In the genomic region with DNA sequence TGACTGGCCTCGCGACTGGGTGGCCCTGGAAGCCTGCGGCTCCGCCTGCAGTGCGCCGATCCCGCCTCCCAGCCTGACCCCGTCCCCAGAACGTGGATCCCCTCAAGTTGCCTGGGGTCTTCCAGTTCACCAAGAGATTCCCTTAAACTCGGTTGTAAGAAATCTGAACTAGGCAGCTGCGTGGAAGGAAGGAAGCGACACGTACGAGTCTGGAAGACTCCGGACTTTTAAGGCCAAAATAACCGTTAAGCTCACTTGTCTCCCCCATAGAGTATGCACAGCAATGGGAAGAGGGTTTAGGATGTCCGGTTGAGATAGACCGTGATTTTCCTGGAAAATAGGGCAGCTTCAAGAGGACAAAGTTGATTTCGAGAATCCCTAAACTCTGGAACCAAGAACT, we compare ENCODE assay signal across 8 mouse cellular contexts. TPM values are rescaled to one million over a fixed set of nuclear protein-coding genes. Genes with fewer than 3 reads are reported as not detected.
DNase-seq lines count a peak whose midpoint lies in the region; ATAC-seq and TF ChIP-seq lines count a peak whose summit lies in the region.

No protein-coding gene starts in this region.

- intact Hi-C loops in heart, postnatal 25 days (cut with DNase I) = loop anchor here (10.0 kb wide), 1 partner anchor 463 kb away; the partner anchor contains the start of gene Brd2

- peak overlapping the region; percentile 97 for H3K4me2 ChIP-seq in heart, embryonic 12.5 days
- H3K4me2 ChIP-seq in CH12.LX (ENCODE audit: insufficient read depth, low read depth, poor library complexity, severe bottlenecking) = peak overlapping the region; percentile 89
- peak overlapping the region; percentile 87 for H3K4me2 ChIP-seq in forebrain, embryonic 14.5 days (ENCODE audit: low read length)
- peak overlapping the region; percentile 100 for H3K4me2 ChIP-seq in liver, embryonic 16.5 days (ENCODE audit: low read depth, low read length)

- no peaks in the 10 kb centered on the region for H3K9me3 ChIP-seq in heart, embryonic 12.5 days (replicated peaks)
- H3K9me3 ChIP-seq in CH12.LX (replicated peaks; ENCODE audit: low read length) = no peaks in the 10 kb centered on the region
- no peaks in the 10 kb centered on the region for H3K9me3 ChIP-seq in forebrain, embryonic 14.5 days (replicated peaks; ENCODE audit: control insufficient read depth, low read length)
- no peaks in the 10 kb centered on the region for H3K9me3 ChIP-seq in liver, embryonic 16.5 days (replicated peaks; ENCODE audit: control insufficient read depth, low read length)

- no peaks in the 10 kb centered on the region for H3K27me3 ChIP-seq in heart, embryonic 12.5 days (replicated peaks)
- peaks cover 2% of the 10 kb centered on the region for H3K27me3 ChIP-seq in CH12.LX (replicated peaks)
- H3K27me3 ChIP-seq in forebrain, embryonic 14.5 days (replicated peaks; ENCODE audit: control insufficient read depth, insufficient read depth, low read length) = no peaks in the 10 kb centered on the region
- H3K27me3 ChIP-seq in liver, embryonic 16.5 days (ENCODE audit: control insufficient read depth, insufficient read depth, low read depth, low read length) = no peaks in the 10 kb centered on the region

- TF ChIP-seq EP300 in CH12.LX (IDR thresholded peaks at IDR 0.05; ENCODE audit: low read length) = no peak

- no peak for ATAC-seq in heart, embryonic 12.5 days (ENCODE audit: insufficient number of reproducible peaks, low FRiP score)
- no peak for ATAC-seq in forebrain, embryonic 14.5 days
- ATAC-seq in liver, embryonic 16.5 days (ENCODE audit: low read depth) = no peak

- TF ChIP-seq RAD21 in CH12.LX (IDR thresholded peaks at IDR 0.05; ENCODE audit: low read depth, low read length) = no peak

- no peaks in the 10 kb centered on the region for H3K36me3 ChIP-seq in heart, embryonic 12.5 days
- no peaks in the 10 kb centered on the region for H3K36me3 ChIP-seq in CH12.LX (replicated peaks in 1 of 2; ENCODE audit: control insufficient read depth in 1 of 2, insufficient read depth in 1 of 2, low read length in 1 of 2)
- H3K36me3 ChIP-seq in forebrain, embryonic 14.5 days (ENCODE audit: control insufficient read depth, insufficient read depth, low read length) = no peaks in the 10 kb centered on the region
- H3K36me3 ChIP-seq in liver, embryonic 16.5 days (ENCODE audit: control insufficient read depth, insufficient read depth) = no peaks in the 10 kb centered on the region

- no peak for TF ChIP-seq CTCF in CH12.LX (conservative IDR thresholded peaks at IDR 0.05 in 1 of 2, IDR thresholded peaks at IDR 0.05 in 1 of 2; ENCODE audit: low read depth in 2 of 2, low read length in 2 of 2)

- peak overlapping the region; percentile 94 for H3K27ac ChIP-seq in heart, embryonic 12.5 days (ENCODE audit: poor library complexity, severe bottlenecking)
- H3K27ac ChIP-seq in CH12.LX (ENCODE audit: insufficient read depth, low read depth) = no peak overlapping the region
- H3K27ac ChIP-seq in forebrain, embryonic 14.5 days (ENCODE audit: low read depth, low read length) = peak overlapping the region; percentile 98
- H3K27ac ChIP-seq in liver, embryonic 16.5 days (ENCODE audit: low read length) = peak overlapping the region; percentile 72

- no peaks in the 10 kb centered on the region; the same call in 1 of the 2 replicates for H3K79me2 ChIP-seq in CH12.LX (replicated peaks; ENCODE audit: control insufficient read depth, extremely low read depth, insufficient read depth, poor library complexity, severe bottlenecking)

- in situ Hi-C loops in CH12.LX (cut with MboI; ENCODE audit: low pct_ligation_motif_present, low pct_unique_long_range_greater_than_20kb, low sequenced_read_pairs) = no loop called here

- peak overlapping the region; percentile 78 for H3K4me3 ChIP-seq in heart, embryonic 12.5 days
- peak overlapping the region; percentile 74 to 88 (median 82) for H3K4me3 ChIP-seq in CH12.LX (replicated peaks in 1 of 3; ENCODE audit: low read depth in 2 of 3, low read length in 2 of 3, poor library complexity in 1 of 3)
- peak overlapping the region; percentile 63 for H3K4me3 ChIP-seq in forebrain, embryonic 14.5 days (ENCODE audit: low read depth, low read length)
- peak overlapping the region; percentile 93 for H3K4me3 ChIP-seq in liver, embryonic 16.5 days (ENCODE audit: low read depth, low read length)

- no peak for DNase-seq in heart, postnatal 25 days (ENCODE audit: low spot score)
- no peak for DNase-seq in CH12.LX (ENCODE audit: extremely low read depth)
- no peak for DNase-seq in forebrain, embryonic 14.5 days (ENCODE audit: low spot score)
- no peak for DNase-seq in cerebellum, adult 9-10 months
- DNase-seq in adrenal gland, postnatal 14 days = no peak
- no peak for DNase-seq in gastrocnemius, postnatal 25 days

- no peak for TF ChIP-seq POLR2A in CH12.LX (IDR thresholded peaks at IDR 0.05; ENCODE audit: low read depth, low read length)

- H3K4me1 ChIP-seq in heart, embryonic 12.5 days (replicated peaks) = peaks cover 46% of the 10 kb centered on the region
- H3K4me1 ChIP-seq in CH12.LX (ENCODE audit: control insufficient read depth in 1 of 2, insufficient read depth in 2 of 2) = peaks cover 3 to 31% of the 10 kb centered on the region in 2 experiments; a peak in 2 of 4 replicates
- peaks cover 22% of the 10 kb centered on the region for H3K4me1 ChIP-seq in forebrain, embryonic 14.5 days (ENCODE audit: control insufficient read depth, insufficient read depth, low read length)
- H3K4me1 ChIP-seq in liver, embryonic 16.5 days (ENCODE audit: control insufficient read depth, low read depth, low read length) = peaks cover 53% of the 10 kb centered on the region

- dilution Hi-C loops in CH12.LX (cut with MboI; ENCODE audit: extremely low pct_ligation_motif_present, extremely low pct_unique_long_range_greater_than_20kb, low sequenced_read_pairs) = no loop called here

- H3K9ac ChIP-seq in heart, embryonic 12.5 days = peak overlapping the region; percentile 93
- H3K9ac ChIP-seq in CH12.LX (ENCODE audit: insufficient read depth, low read depth) = peak overlapping the region; percentile 65
- peak overlapping the region; percentile 94 for H3K9ac ChIP-seq in forebrain, embryonic 14.5 days (ENCODE audit: low read length)
- peak overlapping the region; percentile 92 for H3K9ac ChIP-seq in liver, embryonic 16.5 days (ENCODE audit: low read depth, low read length)

- 2% methylated on average over 19 of the region's 19 CpGs for WGBS in heart, embryonic 12.5 days
- WGBS in forebrain, embryonic 14.5 days = 3% methylated on average over 19 of the region's 19 CpGs
- under 1% methylated on average over 19 of the region's 19 CpGs for WGBS in liver, embryonic 16.5 days (ENCODE audit: insufficient replicate concordance)

RNA-seq across cellular contexts. Expression of gene Gpsm3, which starts 1.8 kb away (rescaled TPM):
- 4.4 and 4.6 TPM in 2 replicates for polyA plus RNA-seq in heart, embryonic 12.5 days (2016; fragmentation: Nextera tagmentation; extraction: Ambion mirVana)
- total RNA-seq in heart, postnatal 25 days (2021) = 1 to 10 TPM; 4.1 to 4.2 TPM
- total RNA-seq in CH12.LX (2012; rRNA removed) (14.9 and 18.2 TPM in 2 replicates), CH12.LX (2014; rRNA removed) (8.5 and 13.0 TPM in 2 replicates)
- polyA plus RNA-seq in CH12.LX (2012; ENCODE audit: insufficient read length, low read depth) = 38.7 and 52.6 TPM in 2 replicates
- 3.7 and 4.5 TPM in 2 replicates for polyA plus RNA-seq in forebrain, embryonic 14.5 days (2014; fragmentation: Nextera tagmentation; extraction: Ambion mirVana)
- 14.4 and 15.3 TPM in 2 replicates for polyA plus RNA-seq in liver, embryonic 16.5 days (2015; fragmentation: Nextera tagmentation; extraction: Ambion mirVana)
- total RNA-seq in adrenal gland, postnatal 14 days (2021) = 6.3 and 16.3 TPM in 2 replicates
- 1 to 10 TPM; 2.3 to 2.6 TPM for total RNA-seq in gastrocnemius, postnatal 25 days (2021)

RNA-seq across cellular contexts. Expression of gene Pbx2, which starts 3.3 kb away (rescaled TPM):
- polyA plus RNA-seq in heart, embryonic 12.5 days (2016; fragmentation: Nextera tagmentation; extraction: Ambion mirVana) = 13.0 and 13.2 TPM in 2 replicates
- total RNA-seq in heart, postnatal 25 days (2021) = 10 to 100 TPM; 17.6 to 17.8 TPM
- total RNA-seq in CH12.LX (2012; rRNA removed) = 34.8 and 41.0 TPM in 2 replicates
- 30.0 and 31.9 TPM in 2 replicates for total RNA-seq in CH12.LX (2014; rRNA removed)
- 41.7 and 50.5 TPM in 2 replicates for polyA plus RNA-seq in CH12.LX (2012; ENCODE audit: insufficient read length, low read depth)
- 6.4 and 9.6 TPM in 2 replicates for polyA plus RNA-seq in forebrain, embryonic 14.5 days (2014; fragmentation: Nextera tagmentation; extraction: Ambion mirVana)
- 2.5 and 3.2 TPM in 2 replicates for polyA plus RNA-seq in liver, embryonic 16.5 days (2015; fragmentation: Nextera tagmentation; extraction: Ambion mirVana)
- 37.2 and 42.2 TPM in 2 replicates for total RNA-seq in adrenal gland, postnatal 14 days (2021)
- total RNA-seq in gastrocnemius, postnatal 25 days (2021) = 10 to 100 TPM; 12.1 to 13.6 TPM

RNA-seq across cellular contexts. Expression of gene Ager, which starts 9.8 kb away (rescaled TPM):
- 3.8 TPM in 2 replicates for polyA plus RNA-seq in heart, embryonic 12.5 days (2016; fragmentation: Nextera tagmentation; extraction: Ambion mirVana)
- total RNA-seq in heart, postnatal 25 days (2021) = under 1 TPM in 1 of 2 experiments, not detected in 1; 0.56 TPM
- total RNA-seq in CH12.LX (2012; rRNA removed) (0.76 and 0.81 TPM in 2 replicates), CH12.LX (2014; rRNA removed) (0.55 and 0.92 TPM in 2 replicates)
- polyA plus RNA-seq in CH12.LX (2012; ENCODE audit: insufficient read length, low read depth) = 3.5 and 4.1 TPM in 2 replicates
- polyA plus RNA-seq in forebrain, embryonic 14.5 days (2014; fragmentation: Nextera tagmentation; extraction: Ambion mirVana) = 1.1 and 1.5 TPM in 2 replicates
- 0.57 and 0.77 TPM in 2 replicates for polyA plus RNA-seq in liver, embryonic 16.5 days (2015; fragmentation: Nextera tagmentation; extraction: Ambion mirVana)
- total RNA-seq in adrenal gland, postnatal 14 days (2021) = 1.7 and 2.4 TPM in 2 replicates
- total RNA-seq in gastrocnemius, postnatal 25 days (2021) = under 1 TPM in 1 of 2 experiments, not detected in 1; 0.24 TPM

RNA-seq across cellular contexts. Expression of gene Rnf5, which starts 15.7 kb away (rescaled TPM):
- polyA plus RNA-seq in heart, embryonic 12.5 days (2016; fragmentation: Nextera tagmentation; extraction: Ambion mirVana) = 123 and 126 TPM in 2 replicates
- 10 to 100 TPM; 34.9 to 35.0 TPM for total RNA-seq in heart, postnatal 25 days (2021)
- total RNA-seq in CH12.LX (2012; rRNA removed) (16.5 and 20.6 TPM in 2 replicates), CH12.LX (2014; rRNA removed) (6.5 and 8.4 TPM in 2 replicates)
- polyA plus RNA-seq in CH12.LX (2012; ENCODE audit: insufficient read length, low read depth) = 35.1 and 48.9 TPM in 2 replicates
- 222 TPM in 2 replicates for polyA plus RNA-seq in forebrain, embryonic 14.5 days (2014; fragmentation: Nextera tagmentation; extraction: Ambion mirVana)
- 90.3 and 92.4 TPM in 2 replicates for polyA plus RNA-seq in liver, embryonic 16.5 days (2015; fragmentation: Nextera tagmentation; extraction: Ambion mirVana)
- total RNA-seq in adrenal gland, postnatal 14 days (2021) = 72.5 and 76.9 TPM in 2 replicates
- 10 to 100 TPM; 16.4 to 19.2 TPM for total RNA-seq in gastrocnemius, postnatal 25 days (2021)

RNA-seq across cellular contexts. Expression of gene Agpat1, which starts 16.2 kb away (rescaled TPM):
- 52.5 and 52.8 TPM in 2 replicates for polyA plus RNA-seq in heart, embryonic 12.5 days (2016; fragmentation: Nextera tagmentation; extraction: Ambion mirVana)
- 10 to 100 TPM; 65.8 to 66.8 TPM for total RNA-seq in heart, postnatal 25 days (2021)
- total RNA-seq in CH12.LX (2012; rRNA removed) (39.3 and 47.4 TPM in 2 replicates), CH12.LX (2014; rRNA removed) (9.9 and 11.2 TPM in 2 replicates)
- polyA plus RNA-seq in CH12.LX (2012; ENCODE audit: insufficient read length, low read depth) = 37.7 and 44.4 TPM in 2 replicates
- 88.6 and 106 TPM in 2 replicates for polyA plus RNA-seq in forebrain, embryonic 14.5 days (2014; fragmentation: Nextera tagmentation; extraction: Ambion mirVana)
- 18.4 and 21.3 TPM in 2 replicates for polyA plus RNA-seq in liver, embryonic 16.5 days (2015; fragmentation: Nextera tagmentation; extraction: Ambion mirVana)
- 101 and 103 TPM in 2 replicates for total RNA-seq in adrenal gland, postnatal 14 days (2021)
- total RNA-seq in gastrocnemius, postnatal 25 days (2021) = 10 to 100 TPM; 53.6 to 56.9 TPM
